Mouse (Mus musculus): Measurements from ENCODE around the gene Mmrn2. TPM values are rescaled to one million over a fixed set of nuclear protein-coding genes. Genes with fewer than 3 reads are reported as not detected.

Mmrn2 gene
- polyA plus RNA-seq (2015; fragmentation: Nextera tagmentation; extraction: Ambion mirVana) = 4.2 and 4.3 TPM in 2 replicates

DNA sequence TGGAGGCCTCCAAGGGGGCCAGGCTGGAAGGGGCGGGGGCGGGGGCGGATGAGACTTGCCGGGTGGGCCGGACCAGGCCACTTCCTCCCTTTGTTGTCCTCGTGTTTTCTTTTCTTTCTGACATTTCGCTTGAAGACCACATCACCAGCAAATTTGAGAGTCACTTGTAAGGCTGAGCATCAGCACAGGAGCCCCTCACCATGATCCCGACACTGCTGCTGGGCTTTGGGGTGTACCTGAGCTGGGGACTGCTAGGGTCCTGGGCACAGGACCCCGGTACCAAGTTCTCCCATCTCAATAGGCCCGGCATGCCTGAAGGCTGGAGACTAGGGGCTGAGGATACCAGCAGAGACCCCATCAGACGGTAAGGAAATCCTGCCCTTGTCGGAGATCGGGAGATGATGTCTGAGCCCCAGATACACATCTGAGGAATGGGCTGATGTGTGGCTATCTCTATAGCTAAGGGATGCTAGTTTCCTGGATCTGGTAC is at the start of gene Mmrn2:
TSS of gene Mmrn2 (plus strand) at position 51 of the 490 bp plus-strand sequence.
- Histone ChIP-seq H3K36me3 (no peaks in the 10 kb centered on the region), H3K9me3 (no peaks in the 10 kb centered on the region), H3K4me3 (no peak within 1 kb of the TSS), H3K27ac (replicated peaks) (no peak within 1 kb of the TSS), H3K9ac (replicated peaks) (no peak within 1 kb of the TSS), H3K4me2 (replicated peaks) (no peak within 1 kb of the TSS), H3K4me1 (peaks cover 10% of the 10 kb centered on the region; the same call in 1 of the 2 replicates), H3K27me3 (no peaks in the 10 kb centered on the region)
- no peak for ATAC-seq (replicated peaks)
- WGBS = 84% methylated on average over 13 of the region's 13 CpGs

DNA sequence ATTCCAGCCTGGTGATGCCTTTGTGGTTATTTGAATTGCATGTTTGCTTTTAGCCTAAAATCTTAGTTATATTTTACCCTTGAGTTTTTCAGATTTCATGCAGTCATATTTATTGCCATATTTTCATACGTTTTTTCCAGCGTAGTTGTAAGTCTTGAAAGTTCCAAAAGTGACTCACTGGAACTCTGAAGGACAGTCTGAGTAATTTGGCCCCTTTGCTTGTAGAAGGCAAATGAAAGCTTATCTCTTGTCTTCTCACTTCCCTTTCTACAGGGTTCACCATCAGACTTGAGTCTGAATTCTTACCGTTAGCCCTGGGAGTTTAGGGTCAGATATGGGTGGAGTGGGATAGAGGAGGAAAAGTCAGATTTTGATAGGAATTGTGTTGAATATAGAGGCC is 48.7 kb upstream of the Mmrn2 start:
- H3K36me3 ChIP-seq = peaks cover 52% of the 10 kb centered on the region

DNA sequence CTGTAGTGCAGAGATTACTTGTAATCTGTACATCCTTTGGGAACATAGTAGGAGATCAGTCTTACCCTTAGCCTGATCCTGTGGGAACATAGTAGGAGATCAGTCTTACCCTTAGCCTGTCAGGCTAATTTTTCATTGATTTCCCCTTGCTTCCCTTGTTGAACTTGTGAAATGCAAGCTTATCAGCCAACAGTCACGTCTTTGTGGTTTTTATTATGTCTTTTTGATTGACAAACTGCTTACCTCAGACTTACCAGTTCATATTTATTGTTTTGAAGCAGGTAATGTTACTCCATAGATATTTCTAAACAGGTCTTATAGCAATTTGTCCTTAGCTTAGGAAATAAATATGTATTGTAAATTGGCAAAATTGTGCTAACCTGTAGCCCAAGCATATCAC is 47.6 kb upstream of the Mmrn2 start:
- no peak overlapping the region for H3K27ac ChIP-seq (replicated peaks)
- peaks cover 10% of the 10 kb centered on the region for H3K4me1 ChIP-seq
- no peaks in the 10 kb centered on the region for H3K9me3 ChIP-seq
- H3K9ac ChIP-seq (replicated peaks) = no peak overlapping the region
- no peak overlapping the region for H3K4me3 ChIP-seq
- H3K36me3 ChIP-seq = peaks cover 52% of the 10 kb centered on the region
- ATAC-seq (replicated peaks) = no peak
- no peak overlapping the region for H3K4me2 ChIP-seq (replicated peaks)
- H3K27me3 ChIP-seq = no peaks in the 10 kb centered on the region
- 95% methylated on average over 1 of the region's 1 CpGs for WGBS

More for the DNA sequence above, 48.7 kb upstream of the Mmrn2 start:
- no peak for ATAC-seq (replicated peaks)
- H3K27ac ChIP-seq (replicated peaks) = no peak overlapping the region
- H3K4me2 ChIP-seq (replicated peaks) = no peak overlapping the region
- peaks cover 2% of the 10 kb centered on the region; the same call in 1 of the 2 replicates for H3K4me1 ChIP-seq
- H3K4me3 ChIP-seq = no peak overlapping the region
- WGBS = 92% methylated on average over 3 of the region's 3 CpGs
- H3K27me3 ChIP-seq = no peaks in the 10 kb centered on the region
- no peaks in the 10 kb centered on the region for H3K9me3 ChIP-seq
- H3K9ac ChIP-seq (replicated peaks) = no peak overlapping the region

GRCm38 (mm10) chr14:34330657-34331158 is 44.6 kb upstream of the Mmrn2 start:
- Histone ChIP-seq H3K27me3 (no peaks in the 10 kb centered on the region), H3K4me2 (replicated peaks) (no peak overlapping the region), H3K9me3 (no peaks in the 10 kb centered on the region), H3K9ac (replicated peaks) (no peak overlapping the region), H3K4me1 (peaks cover 10% of the 10 kb centered on the region), H3K36me3 (peaks cover 58% of the 10 kb centered on the region), H3K27ac (replicated peaks) (peak overlapping the region; percentile 46; the same call in 1 of the 2 replicates), H3K4me3 (no peak overlapping the region)
- ATAC-seq (replicated peaks) = peak; percentile 47
- 65% methylated on average over 9 of the region's 9 CpGs for WGBS

DNA sequence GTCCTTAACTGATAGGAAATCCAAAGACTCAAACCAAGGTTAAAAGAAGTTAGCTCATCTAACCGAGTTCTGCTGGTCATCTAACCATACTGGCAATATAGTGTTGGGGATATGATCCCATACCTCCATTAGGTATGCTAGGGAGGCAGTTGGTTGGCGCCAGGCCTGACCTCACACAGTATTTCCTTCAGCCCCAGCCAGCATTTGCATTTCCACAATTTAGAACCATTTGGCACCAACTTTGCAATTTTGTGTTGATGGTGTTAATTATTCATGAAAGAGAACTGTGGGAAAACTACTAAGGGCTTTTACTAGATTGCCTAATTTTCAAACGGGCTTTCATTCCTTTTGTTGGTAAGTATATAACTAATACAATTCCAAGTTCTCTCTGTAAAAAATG is 43.4 kb upstream of the Mmrn2 start:
- peak; percentile 78 for ATAC-seq (replicated peaks)
- 35% methylated on average over 3 of the region's 3 CpGs for WGBS
- H3K27me3 ChIP-seq = no peaks in the 10 kb centered on the region
- no peak overlapping the region for H3K4me2 ChIP-seq (replicated peaks)
- no peak overlapping the region for H3K9ac ChIP-seq (replicated peaks)
- H3K4me1 ChIP-seq = peaks cover 10% of the 10 kb centered on the region
- H3K36me3 ChIP-seq = peaks cover 59% of the 10 kb centered on the region
- no peaks in the 10 kb centered on the region for H3K9me3 ChIP-seq
- peak overlapping the region; percentile 79 for H3K27ac ChIP-seq (replicated peaks)
- H3K4me3 ChIP-seq = no peak overlapping the region

DNA sequence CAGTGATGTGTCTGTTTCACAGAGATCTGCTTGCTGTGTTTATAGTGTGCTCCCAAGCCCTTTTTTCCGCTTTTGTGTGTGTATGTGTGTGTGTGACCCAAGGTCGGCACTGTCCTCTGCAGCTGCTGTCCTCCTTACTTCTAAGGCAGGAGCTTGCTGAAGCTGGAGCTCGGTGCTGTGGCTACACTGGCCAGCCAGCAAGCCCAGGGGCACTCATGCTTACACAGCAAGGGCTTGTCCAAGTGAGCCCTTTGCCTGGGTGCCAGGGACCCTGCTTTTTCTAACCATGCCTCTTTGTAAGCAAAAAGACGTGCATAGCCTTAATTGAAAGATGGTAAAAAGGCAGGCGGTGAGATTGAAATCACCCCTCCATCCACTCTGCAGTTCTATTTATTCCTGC is 42.8 kb upstream of the Mmrn2 start:
- Histone ChIP-seq H3K9me3 (no peaks in the 10 kb centered on the region), H3K27me3 (no peaks in the 10 kb centered on the region), H3K36me3 (peaks cover 64% of the 10 kb centered on the region), H3K4me2 (replicated peaks) (no peak overlapping the region), H3K4me3 (no peak overlapping the region), H3K4me1 (peaks cover 10% of the 10 kb centered on the region), H3K27ac (replicated peaks) (peak overlapping the region; percentile 79), H3K9ac (replicated peaks) (no peak overlapping the region)
- ATAC-seq (replicated peaks) = peak; percentile 88
- WGBS = 56% methylated on average over 5 of the region's 5 CpGs

- Histone ChIP-seq H3K27ac (replicated peaks) (no peak overlapping the region), H3K27me3 (no peaks in the 10 kb centered on the region), H3K9me3 (no peaks in the 10 kb centered on the region), H3K9ac (replicated peaks) (no peak overlapping the region), H3K36me3 (peaks cover 88% of the 10 kb centered on the region), H3K4me2 (replicated peaks) (no peak overlapping the region), H3K4me1 (no peaks in the 10 kb centered on the region), H3K4me3 (no peak overlapping the region)
- no peak for ATAC-seq (replicated peaks)
- 43% methylated on average over 1 of the region's 1 CpGs for WGBS
These were observed 35.8 kb upstream of the Mmrn2 start for GRCm38 (mm10) chr14:34339446-34339845.

- no peak overlapping the region for H3K27ac ChIP-seq (replicated peaks)
- H3K9ac ChIP-seq (replicated peaks) = no peak overlapping the region
- 92% methylated on average over 4 of the region's 4 CpGs for WGBS
- H3K36me3 ChIP-seq = peaks cover 66% of the 10 kb centered on the region
- no peaks in the 10 kb centered on the region for H3K9me3 ChIP-seq
- H3K4me1 ChIP-seq = no peaks in the 10 kb centered on the region
- no peak overlapping the region for H3K4me3 ChIP-seq
- H3K27me3 ChIP-seq = no peaks in the 10 kb centered on the region
- ATAC-seq (replicated peaks) = no peak
- no peak overlapping the region for H3K4me2 ChIP-seq (replicated peaks)
These were observed 33.3 kb upstream of the Mmrn2 start for GRCm38 (mm10) chr14:34341993-34342392.

GRCm38 (mm10) chr14:34343078-34343477 is 32.2 kb upstream of the Mmrn2 start:
- no peak for ATAC-seq (replicated peaks)
- no peak overlapping the region for H3K27ac ChIP-seq (replicated peaks)
- WGBS = 93% methylated on average over 4 of the region's 4 CpGs
- no peaks in the 10 kb centered on the region for H3K9me3 ChIP-seq
- no peaks in the 10 kb centered on the region for H3K27me3 ChIP-seq
- H3K36me3 ChIP-seq = peaks cover 55% of the 10 kb centered on the region
- no peak overlapping the region for H3K9ac ChIP-seq (replicated peaks)
- no peaks in the 10 kb centered on the region for H3K4me1 ChIP-seq
- no peak overlapping the region for H3K4me3 ChIP-seq
- no peak overlapping the region for H3K4me2 ChIP-seq (replicated peaks)

DNA sequence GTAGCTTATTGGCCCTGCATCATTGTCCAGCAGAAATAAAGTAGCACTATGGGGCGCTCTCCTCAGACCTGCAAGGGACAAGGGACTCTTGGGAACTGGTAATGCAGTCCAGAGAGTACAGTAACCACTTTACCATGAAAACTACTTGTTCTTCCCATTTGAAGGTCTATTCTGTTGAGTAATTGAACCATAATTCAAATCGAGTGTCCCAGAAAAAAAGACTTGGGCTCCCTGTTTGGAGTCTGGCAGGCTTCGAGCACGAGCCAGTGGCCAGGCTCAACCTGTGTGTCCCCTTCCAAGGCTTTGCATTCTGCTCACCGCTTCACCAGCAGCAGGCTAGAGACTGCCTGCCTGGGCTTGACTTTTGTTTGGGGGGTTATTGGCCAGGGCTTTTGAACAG is 30.9 kb upstream of the Mmrn2 start:
- no peak overlapping the region for H3K9ac ChIP-seq (replicated peaks)
- 65% methylated on average over 5 of the region's 5 CpGs for WGBS
- H3K9me3 ChIP-seq = no peaks in the 10 kb centered on the region
- no peaks in the 10 kb centered on the region for H3K27me3 ChIP-seq
- H3K4me1 ChIP-seq = no peaks in the 10 kb centered on the region
- ATAC-seq (replicated peaks) = no peak
- no peak overlapping the region for H3K27ac ChIP-seq (replicated peaks)
- no peak overlapping the region for H3K4me2 ChIP-seq (replicated peaks)
- no peak overlapping the region for H3K4me3 ChIP-seq
- peaks cover 43% of the 10 kb centered on the region for H3K36me3 ChIP-seq

DNA sequence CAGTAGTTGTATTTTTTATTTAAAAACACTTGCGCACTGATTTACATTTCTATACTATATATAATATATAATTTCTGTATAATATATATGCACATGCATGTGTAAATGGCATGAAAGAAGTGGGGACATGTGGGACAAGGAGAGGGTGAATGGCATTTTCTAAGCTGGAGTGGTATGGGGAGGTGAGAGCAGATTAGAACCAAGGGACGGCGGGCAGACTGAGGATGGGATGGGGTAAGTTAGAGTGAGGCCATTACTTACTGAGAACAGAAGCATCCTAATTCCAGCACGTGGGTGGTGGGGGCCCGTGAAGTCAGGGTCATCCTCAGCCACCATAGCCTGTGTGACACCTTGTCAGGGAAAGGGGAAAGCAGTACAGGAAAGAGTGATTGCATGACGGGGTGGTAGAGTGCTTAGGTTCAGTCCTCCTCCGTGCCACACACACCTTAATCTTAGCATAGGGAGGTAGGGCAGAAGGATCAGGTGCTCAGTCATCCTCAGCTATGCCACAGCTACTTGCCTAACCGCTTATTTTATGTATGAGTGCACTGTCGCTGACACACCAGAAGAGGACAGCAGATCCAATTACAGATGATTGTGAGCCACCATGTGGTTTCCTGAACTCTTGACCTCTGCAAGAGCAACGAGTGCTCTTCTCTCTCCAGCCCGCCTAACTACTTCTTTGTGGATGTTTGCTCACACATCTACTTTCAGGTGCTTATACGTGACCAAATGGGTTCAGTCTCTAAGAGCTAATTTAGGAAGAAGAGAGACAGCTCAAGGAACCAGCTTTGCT is 29.3 kb upstream of the Mmrn2 start:
- no peak overlapping the region for H3K4me3 ChIP-seq
- H3K4me2 ChIP-seq (replicated peaks) = no peak overlapping the region
- no peaks in the 10 kb centered on the region for H3K4me1 ChIP-seq
- H3K27ac ChIP-seq (replicated peaks) = no peak overlapping the region
- H3K9me3 ChIP-seq = no peaks in the 10 kb centered on the region
- 67% methylated on average over 12 of the region's 12 CpGs for WGBS
- H3K9ac ChIP-seq (replicated peaks) = no peak overlapping the region
- peaks cover 30% of the 10 kb centered on the region for H3K36me3 ChIP-seq
- peak; percentile 46; the same call in 1 of the 2 replicates for ATAC-seq (replicated peaks)
- no peaks in the 10 kb centered on the region for H3K27me3 ChIP-seq

GRCm38 (mm10) chr14:34347084-34347483 is 28.2 kb upstream of the Mmrn2 start:
- Histone ChIP-seq H3K4me1 (no peaks in the 10 kb centered on the region), H3K9me3 (no peaks in the 10 kb centered on the region), H3K36me3 (peaks cover 20% of the 10 kb centered on the region), H3K27me3 (no peaks in the 10 kb centered on the region), H3K27ac (replicated peaks) (no peak overlapping the region), H3K9ac (replicated peaks) (no peak overlapping the region), H3K4me3 (no peak overlapping the region), H3K4me2 (replicated peaks) (no peak overlapping the region)
- ATAC-seq (replicated peaks) = no peak
- WGBS = 90% methylated on average over 5 of the region's 5 CpGs
